In genomic region chr8:78285366-78285765, GRCm38 (mm10) we compare ENCODE assay signal across 18 mouse cellular contexts.
"Had no signal": no experiment of that assay in that cellular context is flagged by ENCODE, and none has a peak within 500 bp of the region (broad histone marks: within the 10 kb centered on the region; RNA-seq: fewer than 3 reads in every experiment).

No protein-coding gene starts in this region.

- H3K36me3 ChIP-seq: kidney, embryonic 15.5 days; limb, embryonic 12.5 days; midbrain, embryonic 15.5 days; neural tube, embryonic 12.5 days; stomach, embryonic 15.5 days had no signal

- H3K27ac ChIP-seq: kidney, embryonic 15.5 days; limb, embryonic 12.5 days; liver, embryonic 14.5 days; midbrain, embryonic 15.5 days; neural tube, embryonic 12.5 days; stomach, embryonic 15.5 days had no signal

- DNase-seq: kidney, adult 2 months; kidney, postnatal 36 days; layer of hippocampus, adult 9-11 months; layer of hippocampus, postnatal 36 days; liver; lung, adult 2 months; lung, postnatal 36 days; right cerebral cortex, postnatal 14 days; thymus, adult 2 months; thymus, postnatal 25 days had no signal

- H3K4me1 ChIP-seq: kidney, embryonic 15.5 days; midbrain, embryonic 15.5 days; neural tube, embryonic 12.5 days; stomach, embryonic 15.5 days had no signal

- H3K27me3 ChIP-seq: kidney, embryonic 15.5 days; limb, embryonic 12.5 days; midbrain, embryonic 15.5 days; neural tube, embryonic 12.5 days; stomach, embryonic 15.5 days had no signal

- H3K4me3 ChIP-seq: kidney, embryonic 15.5 days; limb, embryonic 12.5 days; midbrain, embryonic 15.5 days; neural tube, embryonic 12.5 days; stomach, embryonic 15.5 days had no signal

- H3K4me2 ChIP-seq: kidney, embryonic 15.5 days; limb, embryonic 12.5 days; midbrain, embryonic 11.5 days; midbrain, embryonic 15.5 days; neural tube, embryonic 12.5 days; stomach, embryonic 15.5 days had no signal

- H3K9ac ChIP-seq: kidney, embryonic 15.5 days; limb, embryonic 12.5 days; liver, embryonic 14.5 days; midbrain, embryonic 15.5 days; neural tube, embryonic 12.5 days; stomach, embryonic 15.5 days had no signal

- ATAC-seq: lung, postnatal 0 days; midbrain, embryonic 15.5 days had no signal

- H3K9me3 ChIP-seq: kidney, embryonic 15.5 days; limb, embryonic 12.5 days; midbrain, embryonic 15.5 days; neural tube, embryonic 12.5 days; stomach, embryonic 15.5 days had no signal
